Mouse (Mus musculus) G1E-ER4 (cell line): ENCODE measurements around the gene Ccn1. TPM values are rescaled to one million over a fixed set of nuclear protein-coding genes. Genes with fewer than 3 reads are reported as not detected.

Source experiments
- GATA1 ChIP-seq: IDR thresholded peaks from one replicate; pipeline ENCODE4 v1.8.0; 2012; ENCODE audit warnings: low read length, inconsistent platforms
- polyA plus RNA-seq: library from polyadenylated mRNA; stranded (reverse); fragments of >175 nt; gene quantifications from 2 replicates; pipeline ENCODE4 v1.2.3, GENCODE M21; 2012

Ccn1 gene
- not detected in 2 replicates for polyA plus RNA-seq

- TF ChIP-seq GATA1: no peak
These were observed at the start of gene Ccn1 for GRCm38 (mm10) chr3:145649852-145650202. TSS of gene Ccn1 (minus strand) at chr3:145649981.

- TF ChIP-seq GATA1: no peak
These were observed 43.6 kb upstream of the Ccn1 start for GRCm38 (mm10) chr3:145693361-145693760.

GRCm38 (mm10) chr3:145692037-145692436 is 42.3 kb upstream of the Ccn1 start:
- no peak for TF ChIP-seq GATA1

- no peak for TF ChIP-seq GATA1
These were observed 41.6 kb upstream of the Ccn1 start for GRCm38 (mm10) chr3:145691415-145691814.

GRCm38 (mm10) chr3:145689271-145689670 is 39.5 kb upstream of the Ccn1 start:
- TF ChIP-seq GATA1: no peak

GRCm38 (mm10) chr3:145687836-145688235 is 38.1 kb upstream of the Ccn1 start:
- no peak for TF ChIP-seq GATA1

- no peak for TF ChIP-seq GATA1
These were observed 35.0 kb upstream of the Ccn1 start for GRCm38 (mm10) chr3:145684604-145685441.

GRCm38 (mm10) chr3:145684201-145684600 is 34.4 kb upstream of the Ccn1 start:
- TF ChIP-seq GATA1: no peak

- TF ChIP-seq GATA1: no peak
These were observed 31.7 kb upstream of the Ccn1 start for GRCm38 (mm10) chr3:145681348-145681935.

- no peak for TF ChIP-seq GATA1
These were observed 30.9 kb upstream of the Ccn1 start for GRCm38 (mm10) chr3:145680686-145681085.

- TF ChIP-seq GATA1: no peak
These were observed 26.4 kb upstream of the Ccn1 start for GRCm38 (mm10) chr3:145676212-145676611.

- TF ChIP-seq GATA1: no peak
These were observed 25.0 kb upstream of the Ccn1 start for GRCm38 (mm10) chr3:145674815-145675214.

GRCm38 (mm10) chr3:145666383-145666782 is 16.6 kb upstream of the Ccn1 start:
- no peak for TF ChIP-seq GATA1

- TF ChIP-seq GATA1: no peak
These were observed 7.4 kb upstream of the Ccn1 start for GRCm38 (mm10) chr3:145656993-145657713.

- no peak for TF ChIP-seq GATA1
These were observed 5.2 kb upstream of the Ccn1 start for GRCm38 (mm10) chr3:145654944-145655343.

GRCm38 (mm10) chr3:145654028-145654427 is 4.2 kb upstream of the Ccn1 start:
- TF ChIP-seq GATA1: no peak
